Mouse (Mus musculus) left cerebral cortex, adult 6 months (tissue): ENCODE data around the gene Cabp4. TPM values are rescaled to one million over a fixed set of nuclear protein-coding genes. Genes with fewer than 3 reads are reported as not detected.

ENCODE experiments used
- long read RNA-seq, 2 experiments: library from polyadenylated mRNA; unstranded; transcript quantifications; one replicate each; pipeline ENCODE4 v2.0.0; 2019 to 2020
- polyA plus RNA-seq: library from polyadenylated mRNA; unstranded; fragments of <200 nt; fragmentation: Nextera tagmentation; gene quantifications from 2 replicates; pipeline ENCODE4 v1.2.3, GENCODE M21; 2021

Gene Cabp4
- polyA plus RNA-seq = 0.06 and 0.11 TPM in 2 replicates
- long read RNA-seq, experiment 1 = 0 reads
- long read RNA-seq, experiment 2 = 0 reads

DNA sequence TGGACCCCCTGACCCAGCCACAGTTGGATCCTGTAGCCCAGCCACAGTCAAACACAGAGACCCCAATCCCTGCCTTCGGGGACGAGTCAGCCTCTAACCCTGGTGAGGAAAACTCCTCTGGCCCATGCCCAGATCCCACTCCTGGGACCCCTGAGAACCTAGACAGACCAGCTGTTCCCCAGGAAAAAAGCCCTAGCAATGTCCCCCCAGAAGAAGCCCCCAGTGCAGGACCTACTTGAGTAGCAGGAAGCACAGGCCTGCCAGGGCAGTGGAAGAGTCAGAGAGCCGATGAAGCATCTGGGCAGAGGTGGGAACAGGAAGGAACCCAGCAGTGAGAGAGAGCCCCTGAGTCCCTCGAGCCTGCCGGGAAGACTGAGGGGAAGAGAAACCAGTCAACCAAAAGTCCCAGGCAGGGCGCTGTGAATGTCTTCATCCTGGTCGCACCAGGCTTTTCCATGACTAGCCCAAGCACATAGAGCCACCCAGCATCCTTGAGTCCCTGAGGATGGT lies at the start of gene Cabp4:
Gene Cabp4 (minus strand): TSS at position 275 of the 510 bp plus-strand sequence.

DNA sequence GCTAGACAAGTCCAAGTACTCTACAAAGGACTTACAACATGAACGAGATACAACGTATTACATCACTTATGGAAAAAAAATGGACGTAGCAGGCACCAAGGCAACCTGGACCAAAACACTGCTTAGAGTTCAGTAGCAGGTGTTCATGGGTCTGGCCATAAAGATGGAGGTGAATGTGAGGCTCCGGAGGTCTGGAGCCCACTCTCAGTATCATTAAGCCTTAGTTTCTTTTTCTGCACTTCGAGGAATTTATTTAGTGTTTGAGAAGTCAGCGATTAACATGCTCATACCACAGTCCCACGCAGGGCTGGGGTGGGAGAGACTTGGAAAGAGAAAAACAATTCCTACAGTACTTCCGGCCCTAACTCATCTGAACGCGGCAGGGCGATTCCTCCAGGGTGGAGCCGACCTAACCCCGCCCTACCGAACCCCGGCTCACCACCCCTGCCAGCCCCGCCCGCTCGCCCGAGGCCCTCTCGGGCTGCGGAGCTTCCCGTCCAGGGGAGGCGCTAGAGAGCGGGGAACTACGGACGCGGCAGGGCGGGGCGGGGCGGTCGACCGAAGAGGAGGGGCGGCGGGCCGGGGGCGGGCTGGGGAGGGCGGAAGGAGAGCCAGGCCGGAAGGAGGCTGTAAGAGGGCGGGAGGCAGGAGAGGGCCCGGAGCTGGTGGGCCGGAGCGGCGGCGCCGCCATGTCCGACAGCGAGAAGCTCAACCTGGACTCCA lies 47.9 kb upstream of the Cabp4 start, which contains the start of gene Ppp1ca:
Gene Ppp1ca (plus strand): TSS at position 538 of the 723 bp plus-strand sequence.

DNA sequence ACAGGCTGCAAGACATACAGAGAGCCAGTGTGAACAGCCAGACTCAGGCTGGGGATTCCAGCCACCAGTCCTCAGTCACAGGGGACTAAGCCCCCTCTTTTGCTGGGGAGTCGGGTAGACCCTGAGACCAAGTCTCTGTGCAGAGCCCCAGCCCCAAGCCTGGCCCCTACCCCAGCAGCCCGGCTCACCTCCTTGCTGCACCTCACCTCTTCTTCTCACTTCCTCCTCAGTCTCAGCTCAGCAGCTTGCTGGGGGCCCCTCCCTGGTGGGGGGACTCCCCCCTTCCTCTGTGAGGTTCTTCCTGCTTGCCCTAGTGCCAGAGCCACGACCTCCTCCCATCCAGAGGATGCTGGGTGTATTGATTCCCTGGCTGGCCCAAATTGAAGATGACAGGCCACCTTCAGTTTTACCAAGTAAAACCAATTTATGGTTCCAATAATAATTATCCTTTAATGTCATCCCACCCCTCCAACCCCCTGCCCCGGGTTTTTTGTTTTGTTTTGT lies 47.0 kb upstream of the Cabp4 start, which contains the start of gene Tbc1d10c:
Gene Tbc1d10c (minus strand): TSS at position 454 of the 504 bp plus-strand sequence.

DNA sequence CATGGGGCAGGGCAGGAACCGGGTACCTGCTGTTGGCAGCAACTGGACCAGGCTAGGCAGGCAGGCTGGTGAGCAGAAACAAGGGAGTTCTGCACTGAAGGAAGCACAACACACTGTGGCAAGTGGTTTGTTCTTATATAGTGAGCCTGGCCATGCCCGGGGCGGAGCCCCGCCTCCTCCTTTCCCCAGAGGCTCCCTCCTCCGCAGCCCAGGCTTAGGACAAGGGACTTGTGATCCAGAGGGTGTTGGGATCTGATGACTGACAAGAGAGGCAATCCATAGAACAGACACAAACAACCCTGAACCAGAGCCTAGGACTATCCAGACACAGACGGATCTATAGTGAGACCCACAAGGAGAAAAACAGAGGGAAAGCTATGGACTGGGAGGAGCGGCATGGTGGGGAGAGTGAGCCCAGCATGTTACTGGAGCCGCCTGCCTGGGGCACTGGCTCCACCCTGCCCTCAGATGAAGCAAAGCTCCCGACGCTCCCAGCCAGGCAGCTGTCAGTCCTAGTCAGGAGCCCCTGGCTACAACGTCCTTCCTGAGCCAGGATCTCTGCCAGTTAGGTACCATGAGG lies 31.6 kb upstream of the Cabp4 start, which contains the start of gene Carns1:
Gene Carns1 (minus strand): TSS at position 112 of the 580 bp plus-strand sequence.

DNA sequence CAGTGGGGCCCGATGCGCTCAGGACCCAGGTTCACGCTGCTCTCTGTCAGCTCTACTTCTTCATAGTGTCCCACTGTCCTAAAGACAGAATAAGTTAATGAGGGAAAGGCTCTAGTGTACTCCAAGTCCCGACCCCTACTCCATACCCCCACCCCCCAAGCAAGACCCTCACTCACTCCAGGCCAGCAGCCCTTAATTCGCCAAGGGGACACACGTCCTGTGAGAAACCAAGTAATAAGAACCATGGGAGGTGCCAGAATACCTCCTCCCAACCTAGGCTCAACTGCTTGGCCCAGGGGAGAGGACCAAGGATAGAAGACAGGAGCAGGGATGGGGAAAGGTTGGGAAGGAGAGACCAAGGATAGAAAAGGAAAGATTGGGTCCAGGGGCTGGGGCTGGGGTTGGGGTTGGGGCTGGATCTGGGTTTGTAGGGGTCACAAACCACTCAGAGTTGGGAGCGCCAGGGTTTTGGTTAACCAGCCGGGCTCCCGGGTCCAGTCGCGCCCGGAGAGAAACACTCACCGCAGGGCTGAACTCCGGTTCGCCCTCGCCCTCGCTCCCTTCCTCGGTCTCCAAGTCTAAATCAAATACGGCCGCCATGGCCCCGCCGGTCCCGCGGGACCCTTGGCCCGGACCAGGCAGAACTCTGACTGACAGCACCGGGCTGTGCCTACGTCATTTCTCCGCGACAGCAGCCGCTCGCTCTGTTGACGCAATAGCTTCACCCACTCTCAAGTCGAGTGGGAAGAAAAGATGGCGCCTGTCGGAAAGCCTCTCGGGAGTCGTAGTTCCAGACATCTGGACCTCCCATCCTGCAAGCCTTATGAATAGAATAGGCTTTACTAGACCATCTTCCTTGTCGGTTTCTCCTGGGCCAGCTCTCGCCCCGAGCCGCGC lies 19.1 kb upstream of the Cabp4 start, which contains the start of gene Rps6kb2:
Gene Rps6kb2 (minus strand): TSS at position 709 of the 897 bp plus-strand sequence.

DNA sequence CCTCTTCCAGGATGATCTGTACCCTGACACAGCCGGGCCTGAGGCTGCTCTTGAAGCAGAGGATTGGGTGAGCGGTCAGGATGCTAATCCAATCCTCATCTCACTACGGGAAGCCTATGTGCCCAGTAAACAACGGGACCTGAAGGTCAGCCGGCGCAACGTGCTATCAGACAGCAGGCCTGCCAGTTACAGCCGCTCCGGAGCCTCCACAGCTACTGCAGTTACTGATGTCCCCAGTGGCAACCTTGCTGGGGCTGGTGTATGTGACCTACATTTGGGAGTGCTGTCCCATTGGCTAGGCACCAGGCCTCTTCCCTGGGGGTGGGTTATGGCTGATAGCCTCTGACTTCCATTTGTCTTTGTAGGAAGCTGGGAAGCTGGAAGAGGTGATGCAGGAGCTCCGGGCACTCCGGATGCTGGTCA lies 9.4 kb upstream of the Cabp4 start, which contains the start of gene Ptprcap:
Gene Ptprcap (plus strand): TSS at position 373 of the 423 bp plus-strand sequence.

DNA sequence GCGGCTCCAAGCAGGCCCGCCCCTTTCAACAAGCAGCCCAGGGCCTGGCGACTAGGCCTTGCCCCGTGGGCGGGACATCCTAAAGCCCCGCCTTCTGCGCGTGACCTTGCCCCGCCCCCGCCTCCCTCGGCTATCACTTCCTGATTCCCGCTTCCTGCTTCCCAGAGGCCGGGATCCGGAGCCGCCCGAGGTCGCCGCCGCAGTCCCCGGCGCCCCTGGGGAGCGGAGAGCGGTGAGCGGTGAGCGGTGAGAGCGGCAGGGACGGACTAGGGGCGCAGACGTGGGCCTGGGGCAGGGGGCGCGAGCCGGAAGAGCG lies 4.6 kb upstream of the Cabp4 start, which contains the start of gene Coro1b:
Gene Coro1b (plus strand): TSS at position 129 of the 316 bp plus-strand sequence.

DNA sequence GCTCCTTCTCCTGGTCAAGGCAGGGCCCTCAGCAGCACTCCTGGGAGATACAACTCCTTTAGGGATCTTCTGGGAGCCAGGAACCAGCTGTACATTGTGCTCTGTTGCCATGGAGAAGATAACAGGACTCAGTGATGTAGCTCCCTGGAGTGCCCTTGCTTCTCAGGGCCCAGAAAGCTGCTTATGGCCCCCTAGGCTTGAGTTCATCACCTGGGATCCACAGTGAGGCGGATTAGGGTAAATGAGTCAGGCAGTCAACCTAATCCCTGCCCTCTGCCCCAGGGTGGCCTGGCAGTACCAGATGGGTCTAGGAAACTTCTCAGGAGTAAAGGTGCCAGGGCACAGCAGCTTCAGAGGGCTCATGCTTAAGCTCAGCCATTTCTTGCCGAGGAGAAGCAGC lies 4.4 kb downstream of the Cabp4 start, which contains the start of gene Gpr152:
Gene Gpr152 (plus strand): TSS at position 342 of the 400 bp plus-strand sequence.

DNA sequence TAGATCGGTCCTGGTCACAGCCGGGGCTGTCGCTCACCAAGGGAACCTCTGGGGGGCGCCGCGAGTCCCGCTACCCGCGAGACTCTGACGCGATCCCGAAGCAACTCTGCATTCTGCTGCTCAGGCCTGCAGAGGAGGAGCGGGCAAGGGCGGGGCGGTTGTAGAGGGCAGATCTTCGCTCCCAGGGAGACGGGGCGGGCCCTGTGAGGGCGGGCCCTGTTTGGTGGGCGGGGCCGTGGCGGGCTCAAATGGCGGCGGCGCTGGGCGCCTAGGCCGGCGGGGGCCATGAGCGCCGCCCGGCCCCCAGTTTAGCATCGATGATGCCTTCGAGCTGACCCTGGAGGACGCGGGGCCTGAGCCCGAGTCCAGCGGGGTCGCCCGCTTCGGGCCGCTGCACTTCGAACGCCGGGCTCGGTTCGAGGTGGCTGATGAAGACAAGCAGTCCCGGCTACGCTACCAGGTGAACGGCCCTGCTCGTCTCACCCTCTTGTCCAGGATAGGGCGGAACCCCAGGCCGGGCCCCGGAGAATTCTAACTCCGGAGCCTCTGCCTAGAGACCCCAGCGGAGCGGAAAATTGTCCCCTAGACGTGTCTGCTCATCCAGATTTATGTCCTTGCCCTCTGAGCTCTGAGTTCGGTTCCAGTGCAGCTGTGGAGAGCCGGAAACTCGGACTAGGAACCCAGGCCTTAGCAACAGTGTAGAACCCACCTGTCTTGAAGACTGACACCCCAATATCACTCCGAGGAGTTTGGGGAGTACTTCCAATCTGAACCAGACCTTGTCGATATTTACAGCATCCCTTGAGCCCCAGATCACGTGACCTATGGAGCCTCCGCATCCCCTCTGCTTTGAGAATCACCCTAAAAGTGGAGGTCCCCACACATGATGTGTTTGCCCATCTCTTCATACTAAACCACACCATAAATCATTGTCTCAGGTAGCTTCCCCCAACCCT lies 17.8 kb downstream of the Cabp4 start, which contains the start of gene Aip:
Gene Aip (minus strand): TSS at position 118 of the 956 bp plus-strand sequence.

DNA sequence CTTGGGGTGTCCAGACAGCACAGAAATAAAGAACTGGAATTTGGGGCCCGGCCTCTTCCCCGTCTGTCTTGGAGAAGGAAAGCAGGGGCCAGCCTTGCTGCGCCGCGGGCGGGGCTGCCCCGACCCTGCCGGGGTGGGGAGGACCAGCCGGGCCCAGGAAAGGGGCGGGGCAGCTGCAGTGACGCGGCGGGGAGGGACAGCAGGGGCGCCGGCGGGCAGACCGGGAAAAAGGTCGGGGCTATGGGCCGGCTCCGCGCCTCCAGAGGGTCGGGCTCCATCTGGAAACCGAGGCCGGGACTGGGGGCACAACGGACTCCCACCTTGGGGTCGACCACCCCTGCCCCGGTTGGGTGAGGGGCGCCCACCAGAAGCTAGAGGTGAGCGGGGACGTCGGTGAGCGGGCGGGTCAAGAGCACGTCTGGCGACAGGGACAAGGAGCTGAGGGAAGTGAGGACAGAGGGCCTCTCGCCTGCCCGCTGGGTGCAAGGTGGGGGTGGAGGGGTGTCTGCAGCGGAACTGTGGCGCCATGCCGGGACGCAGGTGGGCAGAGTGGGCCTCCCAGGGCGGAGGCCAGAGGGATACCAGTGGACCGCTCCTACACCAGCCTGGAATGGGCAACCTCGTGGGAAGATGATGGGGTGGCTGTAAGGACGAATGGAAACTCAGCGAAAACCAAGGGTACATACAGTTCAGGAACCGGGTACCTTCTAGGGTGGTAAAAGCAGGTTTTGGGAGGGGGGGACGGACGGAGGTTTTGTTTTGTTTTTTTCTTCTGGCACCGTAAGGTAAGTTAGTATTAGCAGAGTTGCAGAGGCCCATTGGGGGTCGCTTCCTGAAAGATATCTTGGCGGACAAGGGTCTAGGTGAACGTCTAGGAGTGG lies 43.8 kb downstream of the Cabp4 start, which contains the start of gene Pitpnm1:
Gene Pitpnm1 (plus strand): TSS at position 162 of the 881 bp plus-strand sequence.

DNA sequence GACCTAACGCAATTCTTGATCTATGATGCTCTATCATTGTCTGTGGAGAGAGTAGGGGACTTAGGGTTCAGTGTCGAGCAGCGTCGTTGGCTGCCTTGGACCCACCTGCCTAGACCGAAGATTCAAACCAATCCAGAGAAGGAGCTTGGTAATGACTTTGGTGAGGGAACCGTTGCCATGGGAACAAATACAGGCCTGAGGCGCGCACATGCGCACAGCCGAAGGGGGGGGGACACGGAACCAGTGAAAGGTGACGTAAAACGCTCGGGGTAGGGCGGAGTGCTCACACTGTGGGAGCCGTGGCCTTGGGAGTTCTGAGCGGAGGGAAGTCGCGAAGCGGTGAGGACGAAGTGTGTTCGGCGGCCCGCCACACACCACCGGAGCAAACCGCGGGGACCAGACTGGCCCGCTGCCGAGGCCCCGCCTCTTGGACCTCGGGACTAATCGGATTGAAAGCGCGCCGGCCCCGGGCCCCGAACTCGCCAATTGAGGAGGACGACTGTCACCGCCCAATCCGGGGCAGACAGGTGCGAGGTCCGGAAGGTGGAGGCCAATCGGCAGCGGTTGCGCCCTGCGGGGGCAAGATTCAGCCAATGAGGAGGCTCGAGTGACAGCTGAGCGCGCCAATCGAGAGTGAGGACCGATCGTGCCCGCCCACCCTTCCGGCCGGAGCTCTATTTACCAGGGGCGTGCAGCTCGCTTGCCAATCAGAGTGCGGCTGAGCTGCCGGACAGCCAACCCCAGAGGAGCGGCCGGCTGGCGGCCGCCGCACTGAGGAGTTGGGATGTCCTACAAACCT lies 47.0 kb downstream of the Cabp4 start, which contains the start of gene Cdk2ap2:
Gene Cdk2ap2 (plus strand): TSS at position 541 of the 799 bp plus-strand sequence.

Other genes with a start within 250 kb of the Cabp4 start
- gene Tcirg1, start 236.9 kb downstream of the Cabp4 start, polyA plus RNA-seq = 3.1 and 3.9 TPM in 2 replicates
- gene Ndufs8, start 231.3 kb downstream of the Cabp4 start, polyA plus RNA-seq = 579 and 589 TPM in 2 replicates
- gene Aldh3b1, start 214.2 kb downstream of the Cabp4 start, polyA plus RNA-seq = 6.4 and 6.9 TPM in 2 replicates
- 20.5 and 23.3 TPM in 2 replicates for gene Unc93b1, start 208.8 kb downstream of the Cabp4 start, polyA plus RNA-seq
- gene Aldh3b3, start 185.4 kb downstream of the Cabp4 start, polyA plus RNA-seq = 0.13 TPM in 1 of 2 replicates, not detected in the other
- 2.0 and 2.7 TPM in 2 replicates for gene Aldh3b2, start 171.7 kb downstream of the Cabp4 start, polyA plus RNA-seq
- gene Acy3, start 157.5 kb downstream of the Cabp4 start, polyA plus RNA-seq = 3.2 and 3.9 TPM in 2 replicates
- gene Tbx10, start 151.3 kb downstream of the Cabp4 start, polyA plus RNA-seq = not detected in 2 replicates
- 21.4 and 23.0 TPM in 2 replicates for gene Nudt8, start 143.5 kb downstream of the Cabp4 start, polyA plus RNA-seq
- 0.13 and 0.21 TPM in 2 replicates for gene Gm49405, start 143.4 kb downstream of the Cabp4 start, polyA plus RNA-seq
- 2.1 and 3.3 TPM in 2 replicates for gene Doc2g, start 140.7 kb downstream of the Cabp4 start, polyA plus RNA-seq
- 400 and 516 TPM in 2 replicates for gene Ndufv1, start 131.2 kb downstream of the Cabp4 start, polyA plus RNA-seq
- gene Gstp1, start 106.0 kb downstream of the Cabp4 start, polyA plus RNA-seq = 1,005 and 1,067 TPM in 2 replicates
- 2.2 and 7.2 TPM in 2 replicates for gene Gstp2, start 98.0 kb downstream of the Cabp4 start, polyA plus RNA-seq
- not detected in 2 replicates for gene Gstp3, start 84.5 kb downstream of the Cabp4 start, polyA plus RNA-seq
- not detected in 2 replicates for gene Cabp2, start 62.5 kb downstream of the Cabp4 start, polyA plus RNA-seq
- 52.6 and 68.9 TPM in 2 replicates for gene Cdk2ap2, start 46.9 kb downstream of the Cabp4 start, polyA plus RNA-seq
- gene Pitpnm1, start 44.0 kb downstream of the Cabp4 start, polyA plus RNA-seq = 53.9 and 65.8 TPM in 2 replicates
- 168 and 240 TPM in 2 replicates for gene Aip, start 18.2 kb downstream of the Cabp4 start, polyA plus RNA-seq
- gene Gpr152, start 4.2 kb downstream of the Cabp4 start, polyA plus RNA-seq = not detected in 2 replicates
- gene Coro1b, start 4.6 kb upstream of the Cabp4 start, polyA plus RNA-seq = 87.0 and 103 TPM in 2 replicates
- gene Ptprcap, start 9.6 kb upstream of the Cabp4 start, polyA plus RNA-seq = 0.72 and 1.4 TPM in 2 replicates
- gene Rps6kb2, start 19.3 kb upstream of the Cabp4 start, polyA plus RNA-seq = 11.8 and 16.7 TPM in 2 replicates
- gene Carns1, start 31.4 kb upstream of the Cabp4 start, polyA plus RNA-seq = 4.2 and 4.3 TPM in 2 replicates
- gene Tbc1d10c, start 47.3 kb upstream of the Cabp4 start, polyA plus RNA-seq = 0.51 and 0.69 TPM in 2 replicates
- 387 and 460 TPM in 2 replicates for gene Ppp1ca, start 48.0 kb upstream of the Cabp4 start, polyA plus RNA-seq
- 6.8 and 7.0 TPM in 2 replicates for gene Rad9a, start 57.6 kb upstream of the Cabp4 start, polyA plus RNA-seq
- gene Clcf1, start 70.2 kb upstream of the Cabp4 start, polyA plus RNA-seq = 0.19 and 0.76 TPM in 2 replicates
- gene AC109138.7, start 70.3 kb upstream of the Cabp4 start, polyA plus RNA-seq = not detected in 2 replicates
- gene Pold4, start 87.9 kb upstream of the Cabp4 start, polyA plus RNA-seq = 31.3 and 44.7 TPM in 2 replicates
- gene Ssh3, start 125.1 kb upstream of the Cabp4 start, polyA plus RNA-seq = 5.3 and 7.5 TPM in 2 replicates
- gene Ankrd13d, start 139.1 kb upstream of the Cabp4 start, polyA plus RNA-seq = 54.6 and 59.2 TPM in 2 replicates
- gene Grk2, start 162.2 kb upstream of the Cabp4 start, polyA plus RNA-seq = 62.5 and 70.5 TPM in 2 replicates